Mouse (Mus musculus) heart, adult 2 months (tissue): ENCODE measurements at regions not wholly inside any gene's neighbourhood (a gene's known extent, or its start where the extent isn't known, plus 50 kb on each side); places are given as distances from the start of the nearest gene placed in this dataset.

Source experiments
- CTCF ChIP-seq: fragments of 200-600 bp; IDR thresholded peaks from 2 replicates; pipeline ENCODE4 v1.8.1; 2022; ENCODE audit warnings: antibody characterized with exemption, mild to moderate bottlenecking, moderate library complexity
- POLR2A ChIP-seq: fragments of 200-500 bp; IDR thresholded peaks from 2 replicates; pipeline ENCODE4 v1.6.1; 2011; ENCODE audit warnings: mild to moderate bottlenecking, low read depth, low read length, control low read depth; ENCODE audit not compliant: insufficient read depth

DNA sequence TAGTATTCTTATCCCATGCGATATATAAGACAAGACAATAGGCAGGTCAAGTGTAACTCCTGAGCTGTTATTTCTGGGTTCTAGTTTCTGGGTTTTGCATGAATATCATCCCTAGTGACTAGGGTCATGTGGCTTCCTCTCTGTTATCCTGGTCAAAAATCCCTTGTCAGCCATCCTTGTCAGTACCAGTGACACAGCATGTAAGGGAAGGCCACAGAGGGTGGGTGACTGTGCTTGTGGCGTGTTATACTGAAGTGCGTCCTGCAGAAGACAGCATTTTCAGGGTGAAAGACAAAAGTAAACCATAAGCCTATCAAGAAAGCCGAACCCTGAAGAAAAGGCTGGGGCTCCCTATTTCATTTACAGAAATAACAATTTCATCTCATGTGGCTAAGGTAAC, 50.7 kb upstream of the Echdc3 start:
- no peak for TF ChIP-seq POLR2A
- no peak for TF ChIP-seq CTCF
